Mouse (Mus musculus) stomach, embryonic 14.5 days (tissue): Measurements from ENCODE around the gene Cep68. TPM values are rescaled to one million over a fixed set of nuclear protein-coding genes. Genes with fewer than 3 reads are reported as not detected.

ENCODE experiments used
- ATAC-seq: fragments of 200-750 bp; cut with Nextera tagmentation; 2 replicates; pipeline ENCODE4 v1.8.0; 2017; ENCODE audit warnings: low read depth, moderate TSS enrichment; ENCODE audit not compliant: insufficient number of reproducible peaks, insufficient read depth, low FRiP score
- H3K27ac ChIP-seq: fragments of 300-500 bp; sonication (generic); 2 replicates; pipeline ENCODE4 v1.5.1; 2014; ENCODE audit warnings: mild to moderate bottlenecking, low read length, moderate library complexity, mixed read lengths
- H3K27me3 ChIP-seq: fragments of 300-500 bp; sonication (generic); 2 replicates; pipeline ENCODE4 v1.6.1; 2014; ENCODE audit warnings: low read length, control low read depth, mixed read lengths; ENCODE audit not compliant: control insufficient read depth, insufficient read depth
- H3K36me3 ChIP-seq: fragments of 300-500 bp; sonication (generic); 2 replicates; pipeline ENCODE4 v1.6.1; 2014; ENCODE audit warnings: mild to moderate bottlenecking, control low read depth, low read length, moderate library complexity, mixed read lengths; ENCODE audit not compliant: control insufficient read depth, insufficient read depth
- H3K4me1 ChIP-seq: fragments of 300-500 bp; sonication (generic); 2 replicates; pipeline ENCODE4 v1.6.1; 2014; ENCODE audit warnings: low read length, control low read depth, mixed read lengths; ENCODE audit not compliant: control insufficient read depth, insufficient read depth
- H3K4me2 ChIP-seq: fragments of 300-500 bp; sonication (generic); replicated peaks from 2 replicates; pipeline ENCODE4 v1.6.1; 2014; ENCODE audit warnings: low read depth, low read length, control low read depth
- H3K4me3 ChIP-seq: fragments of 300-500 bp; sonication (generic); 2 replicates; pipeline ENCODE4 v1.5.1; 2014; ENCODE audit warnings: low read depth, low read length, control low read depth
- H3K9ac ChIP-seq: fragments of 300-500 bp; sonication (generic); replicated peaks from 2 replicates; pipeline ENCODE4 v1.6.1; 2014; ENCODE audit warnings: low read depth, mild to moderate bottlenecking, control low read depth, low read length, moderate library complexity, mixed read lengths
- H3K9me3 ChIP-seq: fragments of 300-500 bp; sonication (generic); 2 replicates; pipeline ENCODE4 v1.6.1; 2016; ENCODE audit warnings: low read depth, low read length, control low read depth; ENCODE audit not compliant: control insufficient read depth
- WGBS: fragments of 180-500 bp; shearing (Covaris S2); extraction: QIAGEN DNeasy Blood & Tissue Kit; methylation state at CpG from one replicate; pipeline ENCODE4 v1.1.7; 2014; 5-methylcytosine and 5-hydroxymethylcytosine counted together
- polyA plus RNA-seq: library from polyadenylated mRNA; unstranded; fragments of >200 nt; fragmentation: Nextera tagmentation; extraction: Ambion mirVana; gene quantifications from 2 replicates; pipeline ENCODE4 v1.2.1, GENCODE M21; 2014

Gene Cep68
- polyA plus RNA-seq, 1 experiment from 2014 or later = 34.4 TPM

- no peak for ATAC-seq
- H3K27me3 ChIP-seq = no peaks in the 10 kb centered on the region
- no peak overlapping the region for H3K4me3 ChIP-seq
- WGBS = 81% methylated on average over 6 of the region's 6 CpGs
- no peak overlapping the region for H3K4me2 ChIP-seq
- H3K27ac ChIP-seq = no peak overlapping the region
- peaks cover 15% of the 10 kb centered on the region; the same call in 1 of the 2 replicates for H3K4me1 ChIP-seq
- peaks cover 5% of the 10 kb centered on the region; the same call in 1 of the 2 replicates for H3K36me3 ChIP-seq
- H3K9ac ChIP-seq = no peak overlapping the region
- H3K9me3 ChIP-seq = no peaks in the 10 kb centered on the region
Measured at GRCm38 (mm10) chr11:20245316-20245715, 3.9 kb downstream of the Cep68 start.

- H3K36me3 ChIP-seq = peaks cover 11% of the 10 kb centered on the region
- no peaks in the 10 kb centered on the region for H3K9me3 ChIP-seq
- 84% methylated on average over 16 of the region's 16 CpGs for WGBS
- ATAC-seq = no peak
- no peak overlapping the region for H3K9ac ChIP-seq
- no peaks in the 10 kb centered on the region for H3K27me3 ChIP-seq
- no peak overlapping the region for H3K4me2 ChIP-seq
- no peak overlapping the region for H3K27ac ChIP-seq
- H3K4me1 ChIP-seq = peaks cover 15% of the 10 kb centered on the region; the same call in 1 of the 2 replicates
- H3K4me3 ChIP-seq = no peak overlapping the region
Measured at GRCm38 (mm10) chr11:20244336-20245290, 4.6 kb downstream of the Cep68 start.

- no peaks in the 10 kb centered on the region for H3K27me3 ChIP-seq
- no peak for ATAC-seq
- H3K9ac ChIP-seq = no peak overlapping the region
- WGBS = 54% methylated on average over 9 of the region's 9 CpGs
- H3K4me3 ChIP-seq = no peak overlapping the region
- H3K27ac ChIP-seq = no peak overlapping the region
- H3K4me2 ChIP-seq = no peak overlapping the region
- no peaks in the 10 kb centered on the region for H3K9me3 ChIP-seq
- peaks cover 23% of the 10 kb centered on the region for H3K36me3 ChIP-seq
- H3K4me1 ChIP-seq = peaks cover 15% of the 10 kb centered on the region; the same call in 1 of the 2 replicates
Measured at GRCm38 (mm10) chr11:20243214-20243913, 5.9 kb downstream of the Cep68 start.

GRCm38 (mm10) chr11:20242366-20243056 is 6.7 kb downstream of the Cep68 start:
- Histone ChIP-seq H3K27me3 (no peaks in the 10 kb centered on the region), H3K4me2 (no peak overlapping the region), H3K9ac (no peak overlapping the region), H3K4me1 (peaks cover 8% of the 10 kb centered on the region; the same call in 1 of the 2 replicates), H3K36me3 (peaks cover 30% of the 10 kb centered on the region), H3K27ac (no peak overlapping the region), H3K9me3 (no peaks in the 10 kb centered on the region), H3K4me3 (no peak overlapping the region)
- 86% methylated on average over 6 of the region's 6 CpGs for WGBS
- no peak for ATAC-seq

- 91% methylated on average over 7 of the region's 7 CpGs for WGBS
- Histone ChIP-seq H3K9me3 (no peaks in the 10 kb centered on the region), H3K36me3 (peaks cover 42% of the 10 kb centered on the region), H3K4me2 (no peak overlapping the region), H3K4me3 (no peak overlapping the region), H3K4me1 (0 out of 2 replicates have a peak, but pooled peaks cover 5% of the 10 kb centered on the region), H3K9ac (no peak overlapping the region), H3K27ac (no peak overlapping the region), H3K27me3 (no peaks in the 10 kb centered on the region)
- ATAC-seq = no peak
Measured at GRCm38 (mm10) chr11:20241311-20241710, 7.9 kb downstream of the Cep68 start.

GRCm38 (mm10) chr11:20240331-20240730 is 8.9 kb downstream of the Cep68 start:
- H3K4me2 ChIP-seq = no peak overlapping the region
- peaks cover 46% of the 10 kb centered on the region for H3K36me3 ChIP-seq
- ATAC-seq = no peak
- H3K9ac ChIP-seq = no peak overlapping the region
- WGBS = 73% methylated on average over 5 of the region's 5 CpGs
- H3K4me1 ChIP-seq = 0 out of 2 replicates have a peak, but pooled peaks cover 5% of the 10 kb centered on the region
- H3K4me3 ChIP-seq = no peak overlapping the region
- no peak overlapping the region for H3K27ac ChIP-seq
- no peaks in the 10 kb centered on the region for H3K9me3 ChIP-seq
- no peaks in the 10 kb centered on the region for H3K27me3 ChIP-seq

- WGBS = 92% methylated on average over 9 of the region's 9 CpGs
- Histone ChIP-seq H3K36me3 (peaks cover 55% of the 10 kb centered on the region), H3K9me3 (no peaks in the 10 kb centered on the region), H3K27me3 (no peaks in the 10 kb centered on the region), H3K27ac (no peak overlapping the region), H3K4me2 (no peak overlapping the region), H3K9ac (no peak overlapping the region), H3K4me1 (0 out of 2 replicates have a peak, but pooled peaks cover 5% of the 10 kb centered on the region), H3K4me3 (no peak overlapping the region)
- ATAC-seq = no peak
Measured at GRCm38 (mm10) chr11:20239279-20239861, 9.9 kb downstream of the Cep68 start.

- Histone ChIP-seq H3K27me3 (no peaks in the 10 kb centered on the region), H3K9ac (no peak overlapping the region), H3K36me3 (peaks cover 61% of the 10 kb centered on the region), H3K4me3 (no peak overlapping the region), H3K27ac (no peak overlapping the region), H3K9me3 (no peaks in the 10 kb centered on the region), H3K4me2 (no peak overlapping the region), H3K4me1 (no peaks in the 10 kb centered on the region)
- WGBS = 90% methylated on average over 3 of the region's 3 CpGs
- ATAC-seq = no peak
Measured at GRCm38 (mm10) chr11:20237976-20238375, 11.3 kb downstream of the Cep68 start.
